Mouse (Mus musculus) retina, postnatal 7 days (tissue): ENCODE measurements around the gene Dnmt1.
"Not testable (repeated sequence)": the region's sequence is repeated elsewhere in the genome, so short reads cannot be mapped to it uniquely, and the experiment has no call there.

Experiments used
- DNase-seq: peaks from one replicate; pipeline ENCODE4 v3.0.0-alpha.2; 2012; ENCODE audit warnings: low read depth, low spot score

The Dnmt1 gene

DNA sequence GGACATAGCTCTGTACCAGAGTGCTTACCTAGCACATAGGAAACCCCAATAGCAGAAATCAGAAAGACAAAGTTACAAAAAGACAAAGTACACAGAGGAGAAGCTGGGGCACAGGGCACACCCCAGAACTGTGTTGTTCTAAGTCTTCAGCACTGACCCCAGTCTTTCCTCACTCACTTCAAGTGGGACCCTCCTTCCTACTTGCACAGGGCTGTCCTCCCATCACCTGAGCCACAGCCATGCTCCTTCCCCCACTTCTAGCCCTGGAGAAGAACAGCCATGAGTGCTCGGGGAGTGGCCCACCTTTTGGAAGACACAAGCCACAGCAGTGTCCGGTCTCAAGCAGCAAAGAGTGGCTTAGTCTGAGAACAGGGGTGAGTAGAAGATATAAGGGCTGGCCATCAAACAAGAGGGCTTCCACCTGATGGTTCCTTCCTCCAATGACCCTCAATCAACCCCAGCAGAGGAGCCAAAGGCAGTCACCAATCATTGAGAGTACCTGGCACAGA is at the start of gene Dnmt1:
TSS of gene Dnmt1 (minus strand) at position 459 of the 509 bp plus-strand sequence.
- DNase-seq: no peak

DNA sequence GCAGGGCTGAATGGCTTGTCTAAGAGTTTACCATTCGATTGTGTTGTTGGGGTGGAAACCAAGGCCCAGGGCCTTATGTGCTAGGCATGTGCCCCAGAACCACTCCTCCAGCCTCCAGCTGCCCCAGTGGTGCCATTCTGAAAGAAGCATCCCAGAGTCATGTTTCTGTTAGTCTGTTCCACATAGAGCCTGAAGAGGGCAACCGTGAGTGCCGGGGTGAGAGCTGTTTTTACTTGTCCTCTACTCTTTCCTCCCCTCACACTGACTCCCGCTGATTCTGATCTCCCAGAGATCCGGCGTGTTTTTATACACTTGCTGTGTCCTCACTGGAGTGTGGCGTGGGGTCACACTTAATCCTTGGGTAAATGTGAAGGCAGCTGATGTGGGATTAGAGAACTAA is 48.3 kb upstream of the Dnmt1 start:
- no peak for DNase-seq

DNA sequence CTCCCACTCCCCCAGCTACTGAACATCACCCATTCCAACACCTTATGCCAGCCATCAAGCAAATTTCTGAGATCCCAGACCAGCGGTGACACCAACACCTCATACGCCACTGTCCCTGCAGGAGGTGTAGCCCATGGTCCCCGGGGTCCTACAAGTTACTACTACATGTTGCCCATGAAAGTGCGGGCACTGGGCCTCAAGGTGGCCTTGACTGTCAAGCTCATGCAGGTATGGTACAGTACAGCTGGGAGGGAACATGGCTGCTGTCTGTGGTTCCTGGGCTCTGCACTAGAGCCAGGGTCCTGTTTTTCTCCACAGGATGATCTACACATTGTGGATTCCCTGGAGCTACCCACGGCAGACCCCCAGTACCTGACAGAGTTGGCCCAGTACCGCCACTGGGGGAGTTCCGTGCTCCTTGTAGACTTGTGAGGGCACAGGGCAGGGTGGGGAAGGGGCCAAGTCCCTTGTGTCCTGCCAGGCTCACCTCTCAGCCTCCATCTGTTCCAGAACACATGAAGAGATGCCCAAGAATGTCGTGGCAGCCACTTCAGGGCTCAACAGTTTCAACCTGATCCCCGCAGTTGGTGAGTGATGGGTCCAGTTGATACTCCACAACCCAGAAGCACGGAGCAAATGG is 47.7 kb upstream of the Dnmt1 start:
- no peak for DNase-seq

DNA sequence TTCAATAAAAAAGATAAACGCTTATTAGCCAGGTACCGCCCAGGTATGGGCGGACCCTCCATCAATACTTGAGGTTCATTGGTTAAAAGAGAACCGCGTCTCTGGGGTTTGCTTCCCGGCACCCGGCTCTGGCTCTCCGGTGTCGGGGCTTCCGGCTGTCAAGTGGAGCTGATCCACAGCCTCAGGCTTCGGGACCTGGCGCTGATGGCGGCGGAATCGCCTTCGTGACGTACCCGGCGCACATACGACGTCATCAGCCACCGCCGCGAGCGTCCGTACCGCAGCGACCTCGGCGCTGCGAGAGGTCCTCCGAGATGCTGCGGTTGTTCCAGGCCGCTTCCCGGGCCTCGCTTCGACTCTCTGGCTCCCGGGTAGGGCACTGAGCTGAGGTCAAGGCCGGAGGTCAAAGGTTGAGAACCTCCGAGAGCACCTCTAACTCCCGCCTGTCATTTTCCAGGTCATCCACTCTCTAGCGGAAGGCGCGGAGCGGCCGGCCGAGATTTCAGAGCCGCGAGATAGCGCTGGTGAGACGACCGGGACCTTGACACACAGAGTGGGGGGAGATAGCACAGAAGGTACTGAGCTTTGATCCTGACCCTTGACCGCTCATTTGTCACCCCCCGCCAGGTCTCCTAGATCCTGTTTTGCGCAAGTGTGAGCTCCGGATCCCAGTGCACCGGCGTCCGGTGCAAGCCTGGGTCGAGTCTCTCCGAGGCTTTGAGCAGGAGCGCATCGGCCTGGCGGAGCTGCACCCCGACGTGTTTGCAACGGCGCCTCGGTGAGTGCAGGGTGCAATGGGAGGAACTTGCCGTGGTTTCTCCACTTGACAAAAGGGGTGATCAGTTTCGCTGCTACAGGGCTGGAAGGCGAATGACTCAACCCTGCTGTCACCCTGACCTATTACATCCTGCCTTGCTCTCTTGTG is 43.2 kb upstream of the Dnmt1 start, which contains the start of gene Mrpl4:
TSS of gene Mrpl4 (plus strand) at position 112 of the 925 bp plus-strand sequence.
- peak; percentile 82 for DNase-seq

DNA sequence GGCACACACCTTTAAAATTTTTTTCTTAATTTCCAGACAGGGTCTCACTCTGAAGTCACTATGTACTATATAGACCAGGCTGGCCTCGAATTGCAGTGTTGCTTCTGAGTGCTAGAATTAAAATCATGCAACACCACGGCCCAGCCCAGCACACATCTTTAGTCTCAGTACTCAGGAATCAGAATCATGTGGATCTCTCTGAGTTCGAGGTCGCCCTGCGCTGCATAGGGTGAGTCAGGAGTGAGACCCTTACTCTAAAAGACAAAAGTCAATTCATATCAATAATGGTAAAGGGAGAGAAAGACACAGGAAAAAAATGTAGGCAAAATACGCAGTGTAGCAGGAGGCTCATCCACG is 42.6 kb upstream of the Dnmt1 start:
- no peak for DNase-seq

DNA sequence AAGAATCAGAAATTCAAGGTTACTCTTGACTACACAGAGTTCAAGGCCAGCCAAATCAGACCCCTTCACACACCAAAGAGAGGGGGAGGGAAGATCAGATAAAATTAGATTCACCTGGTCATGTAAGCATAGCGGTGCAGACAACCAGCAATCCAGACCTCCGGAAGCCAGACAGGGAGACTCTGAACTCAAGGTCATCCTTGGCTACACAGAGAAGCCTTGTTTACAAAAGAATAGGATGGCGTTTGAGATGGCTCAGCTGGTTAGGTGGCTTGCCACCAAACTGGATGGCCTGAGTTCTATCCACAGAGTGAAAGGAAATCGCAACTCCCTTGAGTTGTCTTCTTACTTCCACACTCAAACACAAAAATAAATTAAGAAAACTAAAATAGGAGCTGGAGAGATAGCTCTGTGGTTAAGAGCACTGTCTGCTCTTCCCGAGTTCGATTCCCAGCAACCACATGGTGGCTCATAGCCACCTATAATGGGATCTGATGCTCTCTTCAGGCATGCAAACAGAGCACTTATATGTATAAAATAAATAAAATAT is 42.0 kb upstream of the Dnmt1 start:
- no peak for DNase-seq

DNA sequence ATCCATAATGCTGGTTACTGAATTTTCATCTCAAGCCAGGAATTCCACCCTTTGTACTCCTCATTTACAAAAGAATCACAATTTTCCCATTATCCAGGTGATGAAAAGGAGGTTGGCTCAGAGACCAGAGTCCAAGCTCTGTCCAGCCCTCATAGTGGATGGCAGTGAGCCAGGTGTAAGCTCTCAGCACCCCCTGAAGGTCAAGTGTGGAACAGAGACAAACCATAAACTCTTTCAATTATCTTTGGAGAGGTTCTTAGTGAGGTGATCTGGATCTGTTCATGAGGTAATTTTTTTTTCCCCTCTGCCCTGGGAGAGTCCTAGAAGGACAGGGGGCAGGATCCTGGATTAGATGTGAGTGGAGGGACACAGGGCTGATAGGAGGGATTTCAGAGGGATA is 41.1 kb upstream of the Dnmt1 start:
- DNase-seq: no peak

DNA sequence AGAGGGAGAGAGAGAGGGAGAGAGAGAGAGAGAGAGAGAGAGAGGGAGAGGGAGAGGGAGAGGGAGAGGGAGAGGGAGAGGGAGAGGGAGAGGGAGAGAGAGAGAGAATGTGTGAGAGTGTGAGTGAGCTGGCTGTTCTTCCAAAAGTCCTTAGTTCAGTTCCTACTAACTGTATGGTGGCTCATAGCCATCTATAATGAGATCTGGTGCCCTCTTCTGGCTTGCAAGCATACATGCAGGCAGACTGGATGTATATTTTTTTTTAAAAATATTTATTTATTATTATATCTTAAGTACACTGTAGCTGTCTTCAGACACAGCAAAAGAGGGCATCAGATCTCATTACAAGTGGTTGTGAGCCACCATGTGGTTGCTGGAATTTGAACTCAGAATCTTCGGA is 38.6 kb upstream of the Dnmt1 start:
- DNase-seq: not testable (repeated sequence)

DNA sequence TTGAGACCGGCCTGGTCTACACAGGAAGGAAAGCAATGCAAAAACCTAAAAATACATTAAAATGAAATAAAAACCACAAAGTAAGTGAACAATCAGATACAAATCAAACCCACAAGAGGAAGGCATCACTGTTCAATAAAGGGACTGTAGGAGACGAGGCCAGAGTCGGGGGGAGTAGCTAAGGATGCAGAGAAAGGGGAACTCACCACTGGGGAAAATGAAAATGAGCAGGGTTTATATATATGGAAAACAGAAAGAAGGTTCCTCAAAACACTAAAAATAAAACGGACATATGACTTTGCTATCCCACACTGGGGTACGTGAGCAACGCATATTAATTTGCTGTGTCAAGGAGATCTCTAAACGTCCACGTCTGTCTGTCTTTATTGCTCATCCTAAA is 37.4 kb upstream of the Dnmt1 start:
- no peak for DNase-seq

DNA sequence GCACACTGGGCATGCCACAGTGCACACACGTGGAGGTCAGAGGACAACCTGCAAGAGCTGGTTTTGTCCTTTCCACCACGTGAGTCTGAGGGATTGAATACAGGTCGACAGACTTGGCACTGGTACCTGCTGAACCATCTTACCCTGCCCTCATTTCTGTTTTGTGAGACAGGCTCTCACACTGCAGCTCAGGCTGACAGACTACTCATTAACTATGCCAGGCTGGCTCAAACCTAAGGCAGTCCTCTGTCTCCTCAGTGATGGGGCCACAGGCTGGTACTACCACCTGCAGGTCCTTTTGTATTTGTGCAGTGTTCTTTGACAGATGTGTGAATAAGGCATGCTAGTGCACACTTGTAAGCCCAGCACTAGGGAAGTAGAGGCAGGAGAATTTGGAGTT is 35.4 kb upstream of the Dnmt1 start:
- no peak for DNase-seq

DNA sequence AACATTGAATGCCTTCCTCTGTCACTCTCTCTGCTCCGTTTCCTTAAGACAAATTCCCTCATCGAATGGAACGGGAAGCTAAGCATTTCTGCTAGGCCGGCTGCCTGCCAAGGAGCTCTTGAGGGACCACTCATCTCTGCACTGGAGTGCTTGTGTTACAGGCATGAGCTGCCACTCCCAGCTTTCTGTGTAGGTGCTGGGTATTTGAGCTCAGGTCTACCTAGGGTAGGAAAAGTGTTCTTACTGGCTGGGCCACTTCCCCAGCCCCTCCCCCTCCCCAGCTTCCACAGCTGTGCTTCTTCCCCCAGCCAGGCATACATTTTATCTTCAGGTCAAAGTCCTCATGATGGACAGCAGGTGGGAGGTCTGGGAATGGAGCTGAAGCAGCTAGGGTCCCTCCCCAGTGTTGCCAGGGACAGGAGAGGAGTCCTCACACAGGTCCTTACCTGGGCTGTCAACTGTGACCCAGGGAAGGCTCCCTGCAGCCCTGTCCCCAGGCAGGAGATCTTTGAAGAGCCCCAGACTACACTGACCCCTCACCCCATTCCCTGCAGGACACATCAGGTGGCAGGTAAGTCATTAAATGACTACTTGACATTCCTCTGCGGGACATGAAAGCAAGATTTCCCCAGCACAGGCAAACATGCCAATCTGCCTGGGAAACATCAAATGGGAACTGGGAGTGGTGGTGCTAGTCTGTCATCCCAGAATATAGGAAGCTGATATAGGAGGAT is 33.6 kb upstream of the Dnmt1 start:
- DNase-seq: no peak

DNA sequence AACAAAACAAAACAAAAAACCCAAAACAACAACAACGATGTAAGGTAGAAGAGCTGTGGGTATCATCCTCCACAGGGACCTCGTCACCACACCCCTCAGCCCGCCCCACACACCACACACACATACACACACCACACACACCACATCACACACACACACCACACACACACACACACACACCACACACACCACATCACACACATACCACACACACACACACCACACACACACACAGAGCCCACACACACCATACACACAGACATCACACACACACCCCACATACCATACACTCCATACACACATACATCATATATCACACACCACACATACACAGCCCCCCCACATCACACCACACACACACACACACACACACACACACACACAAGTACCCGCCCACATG is 31.9 kb upstream of the Dnmt1 start:
- no peak for DNase-seq

DNA sequence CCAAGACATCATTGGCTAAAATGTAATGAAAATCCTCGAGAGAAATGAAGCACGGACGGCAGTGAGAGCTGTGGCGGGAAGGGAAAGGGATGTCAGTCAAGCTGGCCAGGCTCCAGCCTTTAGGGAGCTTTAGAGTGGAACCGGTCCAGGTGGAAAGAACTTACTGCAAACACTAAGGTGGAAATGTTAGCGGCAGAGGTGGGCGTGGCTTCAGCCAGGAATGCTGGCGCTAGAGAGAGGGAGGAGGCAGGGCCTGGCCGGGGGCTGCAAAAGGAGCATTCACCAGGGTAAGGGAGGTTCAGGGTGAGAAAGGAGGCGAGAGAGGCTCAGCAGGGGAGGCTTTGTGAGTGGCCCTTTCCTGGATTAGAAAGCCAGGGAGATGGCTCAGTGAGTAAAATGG is 31.2 kb upstream of the Dnmt1 start:
- DNase-seq: no peak

DNA sequence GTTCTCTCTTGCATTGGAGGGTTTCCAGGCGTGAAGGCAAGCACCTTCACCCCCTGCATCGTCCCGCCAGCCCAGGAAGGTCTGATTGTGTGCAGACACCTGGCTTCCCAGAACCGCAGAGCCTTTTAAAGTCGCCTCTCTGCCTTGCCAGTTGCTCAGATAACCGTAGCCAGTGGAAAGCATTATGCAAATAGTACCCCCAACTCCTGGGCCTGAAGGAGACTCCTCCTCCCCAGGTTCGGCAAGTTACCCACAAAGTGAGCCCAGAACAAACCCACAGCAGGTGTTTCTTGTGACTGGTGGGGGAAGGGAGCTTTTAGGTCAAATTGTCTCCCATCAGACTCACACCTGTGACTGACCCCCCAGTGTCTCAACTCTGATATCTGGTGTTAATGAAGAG is 28.3 kb upstream of the Dnmt1 start:
- DNase-seq: no peak

DNA sequence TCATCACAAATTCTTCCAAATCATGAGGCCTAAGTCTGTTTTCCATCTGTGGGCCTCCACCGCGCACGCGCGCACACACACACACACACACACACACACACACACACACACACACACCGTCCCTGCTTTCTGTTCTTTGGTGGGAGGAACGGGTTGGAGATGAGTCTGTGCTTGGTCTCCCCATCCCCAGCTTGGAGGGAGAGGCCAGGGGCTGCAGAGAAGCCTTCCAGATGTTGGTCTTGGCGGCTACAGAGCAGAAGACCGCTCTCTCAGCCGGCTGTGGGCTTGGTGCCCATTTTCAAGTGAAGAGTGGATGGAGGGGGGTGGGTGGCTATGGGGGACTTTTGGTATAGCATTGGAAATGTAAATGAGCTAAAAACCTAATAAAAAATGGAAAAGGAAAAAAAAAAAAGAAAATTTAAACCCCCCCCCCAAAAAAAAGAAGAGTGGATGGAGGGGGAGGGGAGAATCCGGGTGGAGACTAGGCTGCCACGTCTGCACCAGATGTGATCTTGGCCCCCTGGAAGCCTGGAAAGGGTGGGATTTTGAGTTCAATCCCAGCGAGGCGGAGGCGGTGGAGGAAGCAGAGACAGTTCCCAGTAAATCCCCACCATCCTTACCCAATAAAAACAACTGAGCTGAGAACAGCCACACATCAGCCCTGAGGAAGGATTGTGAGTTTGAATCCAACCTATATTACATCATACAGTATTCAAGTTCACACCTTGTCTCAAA is 27.4 kb upstream of the Dnmt1 start:
- DNase-seq: no peak

DNA sequence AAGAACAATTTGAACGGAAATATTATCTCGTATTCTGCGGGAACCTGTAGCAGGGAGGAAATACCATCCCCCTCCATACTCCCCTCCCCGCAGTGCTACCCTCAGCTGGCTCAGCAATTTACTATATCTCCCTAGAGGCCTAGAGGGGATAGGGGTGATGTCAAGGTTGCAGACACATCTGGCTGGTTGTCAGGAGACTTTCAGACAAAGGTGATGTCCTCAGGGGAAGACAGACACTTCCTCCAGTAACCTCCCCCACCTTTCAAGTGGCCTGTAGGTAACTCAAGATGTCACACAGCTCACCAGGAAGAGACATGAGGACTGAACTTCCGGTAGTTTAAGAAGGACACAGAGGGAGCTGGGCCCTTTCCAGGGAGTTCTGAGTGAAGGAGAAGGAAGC is 23.5 kb upstream of the Dnmt1 start:
- DNase-seq: no peak

DNA sequence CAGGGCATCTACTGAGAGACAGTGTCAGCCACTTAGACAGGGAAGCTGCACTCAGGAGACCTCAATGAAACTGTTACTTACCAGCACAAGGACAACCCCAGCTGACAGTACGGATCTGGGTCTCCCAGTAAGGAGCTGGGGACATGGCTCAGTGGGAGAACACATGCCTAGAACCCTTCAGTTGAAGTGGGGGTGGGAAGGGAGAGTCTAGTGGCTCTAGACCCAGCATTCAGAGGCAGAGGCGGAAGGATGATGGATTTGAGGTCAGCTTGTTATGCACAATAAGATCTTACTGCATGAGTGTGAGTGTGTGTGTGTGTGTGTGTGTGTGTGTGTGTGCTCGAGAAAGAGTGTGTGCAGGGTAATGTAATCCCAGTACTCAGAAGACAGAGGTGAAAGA is 22.5 kb upstream of the Dnmt1 start:
- DNase-seq: no peak

DNA sequence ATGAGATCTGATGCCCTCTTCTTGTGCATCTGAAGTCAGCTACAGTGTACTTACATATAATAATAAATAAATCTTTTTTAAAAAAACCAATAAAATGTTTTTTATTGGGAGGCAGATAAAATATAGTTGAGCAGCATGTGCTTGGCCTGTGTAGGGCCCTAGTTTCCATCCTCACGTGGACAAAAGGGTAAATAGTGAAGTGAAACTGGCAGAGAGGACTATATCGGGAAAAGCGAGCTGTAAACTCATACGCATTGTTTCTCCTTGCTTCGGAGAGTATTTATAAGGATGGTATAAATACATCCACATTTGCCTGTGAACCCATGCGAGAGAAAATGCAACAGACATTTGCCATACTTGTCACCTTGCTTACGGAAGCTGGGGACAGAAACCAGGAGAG is 20.1 kb upstream of the Dnmt1 start:
- no peak for DNase-seq

DNA sequence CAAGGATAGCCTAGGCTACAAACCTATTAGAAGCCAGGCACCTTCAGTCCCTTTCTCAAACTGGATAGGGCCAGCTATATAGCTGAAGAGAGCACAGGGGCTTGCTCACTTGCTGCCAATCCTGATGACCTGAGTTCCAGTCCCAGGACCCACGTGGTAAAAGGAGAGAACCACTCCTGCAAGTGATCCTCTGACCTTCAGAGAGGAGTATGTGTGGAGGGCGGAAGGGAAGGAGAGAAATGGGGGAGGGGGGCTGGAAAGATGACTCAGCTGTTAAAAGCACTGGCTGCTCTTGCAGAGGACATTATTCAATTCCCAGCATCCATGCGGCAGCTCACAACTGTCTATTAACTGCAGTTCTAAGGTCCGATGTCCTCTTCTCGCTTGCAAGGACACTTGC is 19.5 kb upstream of the Dnmt1 start:
- no peak for DNase-seq

DNA sequence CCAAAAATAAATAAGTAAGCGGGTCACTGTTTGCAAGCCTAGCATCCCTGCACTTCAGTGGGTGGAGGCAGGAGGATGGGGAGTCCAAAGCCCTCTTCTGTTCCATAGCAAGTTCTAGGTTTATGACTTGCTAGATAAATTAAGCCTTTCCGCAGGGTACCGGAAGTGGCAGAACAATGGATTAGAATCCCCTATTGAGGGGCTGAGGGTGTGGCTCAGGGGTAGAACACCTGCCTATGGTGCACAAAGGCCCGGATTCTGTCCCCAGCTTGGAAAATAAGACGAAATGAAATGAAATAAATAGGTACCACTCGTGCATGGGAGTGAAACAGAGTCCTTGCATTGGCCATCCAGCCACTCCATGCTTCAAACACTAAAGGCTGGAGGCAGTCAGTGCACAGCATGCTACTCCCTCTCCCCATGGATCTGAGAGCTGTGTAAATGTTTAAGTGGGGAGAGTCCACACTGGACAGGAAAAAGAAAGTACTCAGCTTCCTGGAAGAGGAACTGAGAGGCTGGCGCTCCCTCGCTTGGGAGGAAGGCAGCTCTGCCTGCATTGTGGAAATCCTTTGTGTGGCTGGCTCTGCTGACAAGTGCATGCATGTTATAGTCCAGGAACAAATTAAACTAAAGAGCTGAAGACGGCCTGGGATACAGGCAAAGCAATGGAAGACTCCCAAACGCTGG is 18.9 kb upstream of the Dnmt1 start:
- DNase-seq: no peak
